Mouse (Mus musculus): Measurements from ENCODE around the gene Cavin2. TPM values are rescaled to one million over a fixed set of nuclear protein-coding genes. Genes with fewer than 3 reads are reported as not detected.
A peak's percentile ranks its signal among the peaks of the same experiment; 100 is the strongest.

Gene Cavin2
- polyA plus RNA-seq, 2 experiments from 2014 or later: not detected

- no peak for ATAC-seq
Observed at GRCm38 (mm10) chr1:51315476-51315875, 26.6 kb downstream of the Cavin2 start.

GRCm38 (mm10) chr1:51323506-51323905 lies 34.6 kb downstream of the Cavin2 start:
- no peak for ATAC-seq

DNA sequence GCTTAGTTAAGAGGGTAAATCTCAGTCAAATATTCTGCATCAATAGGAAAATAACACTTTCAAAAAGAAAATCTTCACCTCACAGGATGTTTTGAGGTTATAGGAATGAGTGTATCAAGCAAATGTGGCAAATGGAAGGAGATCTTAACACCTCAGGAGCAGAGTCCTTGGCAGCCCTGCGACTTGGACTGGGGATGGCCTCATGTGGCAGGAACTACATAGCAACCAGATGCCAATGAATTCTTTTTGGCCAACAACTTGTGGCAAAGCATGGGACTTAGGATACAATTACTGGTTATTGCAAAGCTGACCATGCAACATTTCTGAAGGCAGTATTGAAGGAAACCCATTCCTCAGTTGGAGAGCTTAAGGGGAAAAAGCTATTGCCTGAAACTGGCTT lies 39.6 kb downstream of the Cavin2 start:
- no peak for ATAC-seq

DNA sequence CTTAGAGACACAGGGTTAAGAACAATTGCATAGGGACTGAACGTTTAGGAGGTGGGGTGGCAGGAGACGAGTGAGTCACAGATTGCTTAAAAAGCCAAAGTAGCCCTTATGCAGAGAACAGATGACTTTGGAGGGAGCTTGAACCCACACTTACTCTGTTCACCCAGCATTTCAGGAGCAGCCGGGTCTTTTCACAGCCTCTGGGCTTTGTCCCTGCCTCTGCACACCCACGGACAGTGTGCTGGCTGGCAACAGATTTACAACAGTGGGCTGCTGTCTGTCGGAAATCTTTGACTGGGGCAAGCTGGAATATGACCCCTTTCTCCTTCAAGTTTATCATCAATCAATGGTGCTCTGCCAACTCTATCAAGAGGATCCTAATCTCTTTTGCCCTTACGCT lies 44.1 kb downstream of the Cavin2 start:
- no peak for ATAC-seq

DNA sequence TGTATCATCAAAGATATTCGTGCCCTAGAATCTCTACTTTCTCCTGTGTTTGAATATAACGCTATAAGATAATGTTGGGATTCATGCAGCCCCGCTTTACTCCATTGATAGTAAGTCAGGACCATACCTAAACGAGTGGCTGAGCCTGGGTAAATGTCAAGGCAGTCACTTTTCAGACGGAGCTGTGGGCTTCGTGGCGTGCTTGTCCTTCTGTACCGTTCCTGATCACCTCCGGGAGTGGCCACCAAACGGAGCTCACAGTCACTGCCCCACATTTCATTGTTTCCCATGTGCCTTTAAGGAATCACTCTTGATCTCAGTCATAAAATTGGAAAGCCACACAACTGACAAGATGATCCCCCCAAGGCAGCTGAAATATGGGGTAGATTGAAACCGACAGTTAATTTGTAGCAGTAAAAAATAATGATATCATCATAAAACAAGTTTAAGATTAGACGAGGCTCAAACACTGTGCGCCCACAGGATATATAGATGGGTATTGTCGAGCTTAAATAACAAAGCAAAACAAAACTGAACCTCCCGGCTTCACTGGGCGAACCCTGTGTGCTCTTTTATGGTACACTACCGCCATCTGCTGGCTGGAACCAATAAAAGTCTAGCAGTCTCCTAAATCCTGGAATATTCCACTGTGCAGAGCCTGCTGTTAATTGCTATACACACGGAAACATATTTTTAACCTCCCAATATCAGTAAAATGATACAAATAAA lies 44.8 kb downstream of the Cavin2 start:
- peak; percentile 45 for ATAC-seq

DNA sequence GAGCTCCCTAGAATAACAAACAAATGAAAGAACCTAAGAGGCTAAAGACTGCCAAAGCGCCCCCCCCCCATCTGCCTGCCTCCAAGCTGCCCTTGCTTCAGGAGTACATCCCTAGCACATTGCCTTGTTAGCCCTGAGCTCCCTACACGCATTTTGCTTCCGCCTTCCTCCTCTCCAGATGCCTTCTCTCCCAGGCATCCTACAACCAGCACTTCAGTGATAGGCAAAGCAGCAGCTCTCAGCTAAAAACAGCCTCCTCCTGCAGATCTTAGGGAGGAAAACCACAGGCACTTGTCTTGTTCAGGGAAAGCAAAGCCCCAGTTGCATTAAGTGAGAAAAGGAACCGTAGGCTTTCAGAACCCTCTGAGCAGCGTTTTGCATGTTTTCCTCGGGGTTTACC lies 45.4 kb downstream of the Cavin2 start:
- ATAC-seq: no peak

- ATAC-seq: no peak
Observed at GRCm38 (mm10) chr1:51335081-51335480, 46.2 kb downstream of the Cavin2 start.

- ATAC-seq: no peak
Observed at GRCm38 (mm10) chr1:51344160-51344559, 55.2 kb downstream of the Cavin2 start.

DNA sequence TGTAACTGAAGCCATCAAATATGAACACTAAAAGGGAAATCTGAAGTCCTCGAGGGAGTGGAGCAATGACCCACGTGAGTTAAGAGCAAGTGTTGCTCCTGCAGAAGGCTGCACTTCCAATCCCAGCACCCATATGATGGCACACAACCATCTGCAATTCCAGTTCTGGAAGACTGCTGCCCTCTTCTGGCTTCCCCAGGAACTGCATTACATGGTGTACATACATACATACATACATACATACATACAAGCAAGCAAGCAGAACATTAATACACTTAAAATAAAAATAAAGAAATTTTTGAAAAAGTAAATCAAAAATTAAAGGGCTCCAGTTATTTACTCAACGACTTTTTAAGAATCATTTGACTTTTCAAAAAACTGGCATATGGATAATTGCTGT lies 58.7 kb downstream of the Cavin2 start:
- no peak for ATAC-seq

- ATAC-seq: no peak
Observed at GRCm38 (mm10) chr1:51348631-51349030, 59.7 kb downstream of the Cavin2 start.

DNA sequence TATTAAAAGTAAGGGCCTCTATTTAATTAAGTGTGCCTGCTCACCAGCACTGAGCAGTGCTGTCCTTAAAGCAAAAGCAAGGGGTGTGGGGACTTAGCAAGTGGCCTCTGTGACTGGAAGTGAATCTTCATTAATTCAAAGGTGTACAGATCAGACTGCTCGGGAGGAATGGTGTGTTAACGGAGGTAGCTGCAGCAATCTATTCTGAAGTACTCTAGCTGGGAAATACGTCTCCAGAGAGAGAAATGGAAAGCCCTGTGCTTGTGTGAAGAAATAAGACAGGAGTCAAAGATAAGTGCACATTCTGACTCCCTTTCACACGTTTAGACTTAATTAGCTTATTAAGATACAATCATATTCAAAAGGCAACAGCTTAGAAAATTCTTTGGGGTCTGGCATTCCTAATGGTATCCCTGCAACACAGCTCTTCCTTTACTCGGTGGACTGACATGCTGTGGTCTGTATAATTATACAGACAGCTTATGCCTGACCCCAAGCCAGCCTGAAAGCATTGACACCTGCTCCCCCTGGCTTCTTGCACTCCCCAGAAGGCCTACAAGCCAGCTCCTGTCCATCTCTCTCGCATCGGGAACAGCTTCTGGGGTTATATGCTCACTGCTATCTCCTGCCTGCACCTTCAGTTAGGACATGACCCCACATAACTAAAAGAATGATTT lies 60.5 kb downstream of the Cavin2 start:
- ATAC-seq: no peak

Other genes starting within 250 kb of the Cavin2 start
- gene Nabp1, start 189.3 kb downstream of the Cavin2 start, polyA plus RNA-seq (2017; shearing (Covaris generic)): 10 to 100 TPM; 36.8 to 37.5 TPM

All from CD4-positive, CD25-positive, alpha-beta regulatory T cell, adult 4 months (primary cell).